Mouse (Mus musculus): Measurements from ENCODE around the gene Defb5.
"Not testable (repeated sequence)": the region's sequence is repeated elsewhere in the genome, so short reads cannot be mapped to it uniquely, and the experiment has no call there.

The Defb5 gene

GRCm38 (mm10) chr8:19247280-19247679, at the start of gene Defb5:
Gene Defb5, plus strand, starts transcription at chr8:19247580.
- no peak for DNase-seq (ENCODE audit: extremely low spot score, low spot score)

DNA sequence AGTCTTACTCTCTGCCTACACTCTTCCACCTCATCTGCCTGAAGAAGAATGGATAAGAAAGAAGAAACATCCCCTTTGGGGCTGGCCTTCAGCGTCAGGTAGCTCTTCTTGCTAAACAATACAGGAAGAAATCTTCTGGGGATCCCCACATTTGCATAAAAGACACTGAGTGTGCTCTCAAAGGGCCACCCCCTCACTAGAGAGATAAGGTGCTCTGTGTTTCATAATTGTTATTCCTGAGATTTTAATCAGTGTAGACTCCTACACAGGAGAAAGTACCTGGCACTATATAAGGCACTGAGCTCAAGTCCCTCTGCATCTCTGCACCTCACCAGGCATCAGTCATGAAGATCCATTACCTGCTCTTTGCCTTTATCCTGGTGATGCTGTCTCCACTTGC, 22.2 kb upstream of the Defb5 start, which contains the start of gene Defb6:
Gene Defb6 (plus strand): TSS at position 318 of the 400 bp plus-strand sequence.
- no peak for DNase-seq (ENCODE audit: extremely low spot score, low spot score)

- no peak for DNase-seq (ENCODE audit: extremely low spot score, low spot score)
Measured at GRCm38 (mm10) chr8:19238101-19238500, 9.3 kb upstream of the Defb5 start.

- no peak for DNase-seq (ENCODE audit: extremely low spot score, low spot score)
Measured at GRCm38 (mm10) chr8:19239616-19240015, 7.8 kb upstream of the Defb5 start, which contains the start of gene Defb46. Gene Defb46, plus strand, starts transcription at chr8:19239916.

DNA sequence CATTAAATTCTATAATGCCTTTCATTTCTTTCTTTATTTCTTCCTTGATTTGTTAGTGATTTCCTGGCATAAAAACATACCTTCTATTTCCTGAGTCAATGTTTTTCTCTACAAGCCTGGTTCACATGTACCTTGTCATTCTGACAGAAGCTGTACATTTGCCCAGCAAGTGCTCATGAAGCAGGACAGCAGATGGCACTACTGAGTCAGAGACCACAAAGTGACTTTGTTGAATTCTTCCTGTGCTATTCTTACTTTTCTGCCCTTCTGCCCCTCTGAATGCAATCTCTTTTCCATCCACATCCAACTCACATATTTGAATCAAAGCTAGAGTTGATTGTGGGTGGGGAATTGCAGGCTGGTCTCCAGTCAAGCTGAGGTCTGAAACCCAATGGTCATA, 10.8 kb downstream of the Defb5 start:
- DNase-seq (ENCODE audit: extremely low spot score, low spot score) = no peak

DNA sequence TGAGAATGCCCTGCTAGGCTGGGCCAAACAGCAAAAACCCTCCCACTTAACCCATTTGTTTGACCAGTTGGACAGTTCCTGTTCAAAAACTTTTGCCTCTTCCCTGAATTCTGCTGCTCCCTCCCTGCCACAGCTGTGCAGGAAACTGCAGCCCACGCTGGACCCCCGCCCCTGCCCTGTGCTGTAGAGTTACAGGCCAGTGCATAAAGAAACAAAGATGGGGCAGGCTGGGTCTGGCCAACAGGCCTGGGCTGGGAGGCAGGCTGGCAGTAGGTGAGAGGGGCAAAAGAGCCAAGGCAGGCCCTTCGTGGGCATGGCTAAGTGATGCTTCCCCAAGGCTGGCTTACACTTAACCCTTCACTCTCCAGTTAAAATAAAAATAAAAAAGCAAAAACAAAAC, 12.3 kb downstream of the Defb5 start:
- DNase-seq (ENCODE audit: extremely low spot score, low spot score) = no peak

DNA sequence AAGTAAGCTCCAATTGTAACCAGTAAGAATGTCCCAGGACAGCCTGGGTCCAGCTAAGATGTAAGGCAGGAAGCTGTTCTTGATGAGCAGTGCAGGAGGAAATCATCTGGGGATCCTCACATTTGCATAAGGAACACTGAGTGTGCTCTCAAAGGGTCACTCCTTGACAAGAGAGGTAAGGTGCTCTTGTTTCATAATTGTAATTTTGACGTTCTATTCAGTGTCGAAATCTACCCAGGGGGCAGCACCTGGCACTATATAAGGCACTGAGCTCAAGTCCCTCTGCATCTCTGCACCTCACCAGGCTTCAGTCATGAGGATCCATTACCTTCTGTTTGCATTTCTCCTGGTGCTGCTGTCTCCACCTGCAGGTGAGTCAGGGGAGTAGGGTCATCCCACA, 45.7 kb downstream of the Defb5 start, which contains the start of gene Defb3:
Gene Defb3 (plus strand): TSS at position 301 of the 400 bp plus-strand sequence.
- not testable (repeated sequence) for DNase-seq (ENCODE audit: extremely low spot score, low spot score)

DNA sequence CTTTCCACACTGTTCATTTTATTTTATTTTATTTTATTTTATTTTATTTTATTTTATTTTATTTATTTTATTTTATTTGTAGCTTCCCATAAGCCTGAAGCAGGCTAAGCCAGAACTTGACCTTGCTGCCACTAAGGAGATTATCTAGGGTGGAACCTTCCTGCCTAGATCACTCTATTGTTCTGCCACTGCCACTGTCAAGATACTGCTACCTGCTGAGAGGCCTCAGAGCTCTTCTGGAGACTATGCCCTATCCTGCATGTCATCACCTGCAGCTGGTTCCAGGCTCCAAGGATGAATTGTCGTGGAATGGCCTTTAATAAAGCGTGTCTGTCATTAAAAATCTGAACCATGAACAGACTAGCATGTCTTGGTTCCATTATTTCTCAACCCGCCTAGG, 51.0 kb downstream of the Defb5 start:
- DNase-seq (ENCODE audit: extremely low spot score, low spot score) = not testable (repeated sequence)

Data from neural tube, embryonic 10.5 days (tissue).